Mouse (Mus musculus) bone marrow, adult 2 months (tissue): ENCODE results near the gene Lhx9.

Experiments used
- CTCF ChIP-seq: fragments of 200-500 bp; IDR thresholded peaks from 2 replicates; pipeline ENCODE4 v1.5.1; 2011; ENCODE audit warnings: low read length, control low read depth; ENCODE audit not compliant: control insufficient read depth, insufficient read depth
- POLR2A ChIP-seq: fragments of 200-500 bp; IDR thresholded peaks from 2 replicates; pipeline ENCODE4 v1.6.1; 2011; ENCODE audit warnings: low read depth, mild to moderate bottlenecking, control low read depth, low read length, borderline replicate concordance; ENCODE audit not compliant: control insufficient read depth

DNA sequence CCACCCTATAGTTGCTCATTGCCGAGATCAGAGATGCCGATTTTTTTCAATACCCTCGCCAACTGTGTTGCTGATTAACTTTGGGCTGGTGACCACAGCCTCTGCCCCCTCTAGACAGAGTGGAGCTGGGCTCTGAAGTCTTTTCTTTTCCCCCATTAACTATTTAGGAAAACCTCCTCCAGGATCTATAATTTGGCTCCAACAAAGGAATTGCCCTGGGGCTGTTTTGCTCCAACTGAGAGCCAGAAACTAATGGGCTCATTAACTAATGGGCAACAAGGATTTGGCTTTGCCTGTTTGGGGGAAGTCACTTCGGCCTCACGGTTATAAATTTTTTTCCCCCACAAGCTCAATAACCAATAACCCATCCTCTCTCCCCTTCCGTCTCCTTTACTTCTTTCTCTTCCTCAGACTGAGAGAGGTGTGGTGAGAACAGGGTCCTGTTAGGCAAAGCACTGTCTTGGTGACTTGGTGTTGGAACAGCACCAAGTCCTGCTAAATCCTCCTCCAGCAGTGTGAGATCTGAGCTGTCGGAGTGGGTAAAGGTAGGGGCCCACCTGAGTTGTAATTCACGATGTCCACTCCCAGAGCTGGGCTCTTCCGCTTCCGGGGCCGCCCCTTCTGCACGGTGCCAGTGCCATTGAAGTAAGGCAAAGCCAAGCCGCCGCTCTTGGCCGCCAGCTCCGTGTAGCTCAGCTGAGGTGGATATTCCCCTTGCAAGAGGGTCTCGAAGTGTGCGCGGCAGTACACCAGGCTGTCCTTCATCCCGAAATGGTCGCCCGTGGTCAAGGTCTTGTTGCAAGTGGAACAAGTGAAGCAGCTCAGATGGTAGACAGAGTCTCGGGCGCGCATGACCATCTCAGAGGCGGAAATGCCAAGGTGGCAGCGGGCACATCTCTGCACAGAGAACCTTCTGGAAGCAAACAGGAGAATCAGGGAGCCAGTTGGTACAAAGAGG lies 10.3 kb downstream of the Lhx9 start:
- TF ChIP-seq CTCF: no peak
- TF ChIP-seq POLR2A: no peak
